Mouse (Mus musculus) thymus, postnatal 10 days (tissue): ENCODE data around the gene Mboat2.
A peak's percentile ranks its signal among the peaks of the same experiment; 100 is the strongest.

Experiments
- DNase-seq, 2 experiments: peaks; one replicate each; pipeline ENCODE4 v3.0.0; 2021; ENCODE audit warnings: low spot score in 2 of 2

Gene Mboat2

DNA sequence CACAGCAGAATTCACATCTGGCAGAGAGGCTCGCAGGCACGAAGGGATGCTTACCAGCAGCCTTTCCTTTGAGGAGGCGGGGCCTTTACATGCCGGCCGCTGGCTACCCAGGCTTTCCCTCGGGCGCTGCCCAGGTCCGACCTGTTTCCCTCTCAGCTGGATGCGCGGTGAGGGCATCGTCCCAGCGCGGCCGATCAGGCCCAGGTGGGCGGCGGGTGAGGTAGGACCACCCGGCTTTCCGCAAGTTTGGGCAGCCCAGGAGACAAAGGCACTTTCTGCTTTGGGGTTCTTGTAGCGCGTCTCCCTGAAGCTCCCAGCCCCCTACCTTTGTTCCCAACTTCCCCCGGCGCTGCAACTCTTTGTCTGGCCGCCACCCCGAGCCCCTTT lies at the start of gene Mboat2:
TSS of gene Mboat2 (plus strand) at position 114 of the 387 bp plus-strand sequence.
- DNase-seq, result no peak

GRCm38 (mm10) chr12:24783735-24784134 lies 46.9 kb upstream of the Mboat2 start:
- no peak for DNase-seq

GRCm38 (mm10) chr12:24785882-24786281 lies 44.8 kb upstream of the Mboat2 start:
- DNase-seq, result no peak

DNA sequence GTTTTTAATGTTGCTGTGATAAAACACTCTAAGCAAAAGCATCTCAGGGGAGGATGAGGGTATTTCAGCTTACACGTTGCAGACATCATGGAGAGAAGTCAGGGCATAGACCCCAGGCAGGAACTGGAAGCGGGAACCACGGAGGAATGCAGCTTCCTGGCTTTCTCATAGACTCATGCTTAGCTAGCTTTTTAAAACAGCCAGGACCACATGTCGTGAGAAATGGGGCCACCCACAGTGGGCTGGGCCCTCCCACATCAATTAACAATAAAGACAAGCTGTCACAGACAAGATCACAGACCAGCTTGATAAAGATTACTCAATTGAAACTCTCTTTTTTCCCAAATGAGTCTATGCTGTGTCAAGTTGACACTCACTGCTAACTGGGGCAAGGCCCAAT lies 44.4 kb upstream of the Mboat2 start:
- no peak for DNase-seq

- DNase-seq, result no peak
Observed at GRCm38 (mm10) chr12:24789659-24790058, 41.0 kb upstream of the Mboat2 start.

- DNase-seq, result no peak
Observed at GRCm38 (mm10) chr12:24811230-24811629, 19.4 kb upstream of the Mboat2 start.

DNA sequence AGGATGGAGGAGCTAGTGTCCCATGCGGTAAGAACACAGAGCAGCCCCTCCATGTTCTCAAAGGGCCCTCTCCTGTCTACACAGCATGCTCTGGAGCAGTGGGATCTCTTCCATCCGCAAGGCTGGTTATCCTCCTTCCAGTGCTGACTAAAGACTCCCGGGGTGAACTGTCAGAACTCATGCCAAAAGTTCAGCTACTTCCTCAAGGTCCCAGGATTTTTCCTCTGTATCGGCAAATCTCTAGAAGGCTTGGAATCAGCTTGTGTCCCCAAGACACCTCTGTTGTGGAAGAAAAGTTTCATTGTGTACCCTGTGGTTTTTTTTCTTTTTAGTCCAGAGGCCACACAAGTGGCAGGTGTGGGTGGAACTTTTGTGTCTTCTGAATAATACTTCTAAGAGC lies 18.8 kb upstream of the Mboat2 start:
- no peak for DNase-seq

DNA sequence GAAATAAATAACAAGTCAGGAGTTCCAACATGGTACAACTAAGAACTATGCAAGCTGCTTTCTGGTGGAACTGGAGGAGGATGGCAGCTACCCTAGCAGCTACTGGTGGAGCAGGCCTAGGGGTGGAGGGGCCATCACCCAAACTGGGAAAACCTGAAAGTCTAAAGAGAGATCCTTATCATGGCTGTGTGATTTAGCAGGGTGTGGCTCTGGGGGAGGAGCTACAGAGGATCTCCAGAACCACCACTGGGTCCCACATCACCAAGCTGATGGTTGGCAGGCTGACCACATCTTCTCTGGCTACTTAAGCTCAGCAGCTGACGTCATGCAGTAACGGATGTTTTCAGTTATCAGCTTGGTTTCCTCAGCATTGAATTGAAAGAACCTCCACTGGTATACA lies 7.8 kb upstream of the Mboat2 start:
- DNase-seq, result no peak

DNA sequence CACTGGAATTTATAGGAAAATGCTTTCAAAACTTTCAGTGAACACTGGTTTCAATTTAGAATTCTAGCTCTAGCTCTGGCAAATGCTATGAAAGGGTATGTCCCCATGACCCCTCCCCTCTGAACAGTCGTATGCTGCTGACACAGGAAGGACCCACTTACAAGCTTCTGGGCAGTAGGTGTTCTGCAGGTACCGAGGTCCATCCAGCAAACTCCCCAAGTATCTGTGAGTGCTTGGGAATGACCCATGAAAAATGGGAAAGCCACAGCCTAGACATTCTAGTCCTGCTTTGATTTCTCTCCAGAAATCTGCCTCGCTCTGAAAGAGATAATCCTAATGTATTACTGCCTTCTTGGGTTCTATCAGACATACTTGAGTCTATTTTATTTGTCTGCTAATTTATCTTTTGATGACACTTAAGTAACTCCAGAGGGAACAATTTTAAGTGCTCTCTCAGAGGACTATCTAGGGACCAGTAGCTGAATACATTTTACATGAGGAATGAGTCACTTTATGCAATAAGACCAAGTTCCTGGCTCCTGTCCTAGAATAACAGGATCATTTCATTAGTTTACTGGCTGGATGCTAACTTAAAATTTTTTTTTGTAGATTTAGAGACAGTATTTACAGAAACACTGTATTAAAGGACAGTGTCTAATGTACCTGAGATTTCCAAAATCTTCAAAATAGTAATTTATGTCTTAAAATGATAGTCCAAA lies 6.9 kb upstream of the Mboat2 start:
- no peak for DNase-seq

DNA sequence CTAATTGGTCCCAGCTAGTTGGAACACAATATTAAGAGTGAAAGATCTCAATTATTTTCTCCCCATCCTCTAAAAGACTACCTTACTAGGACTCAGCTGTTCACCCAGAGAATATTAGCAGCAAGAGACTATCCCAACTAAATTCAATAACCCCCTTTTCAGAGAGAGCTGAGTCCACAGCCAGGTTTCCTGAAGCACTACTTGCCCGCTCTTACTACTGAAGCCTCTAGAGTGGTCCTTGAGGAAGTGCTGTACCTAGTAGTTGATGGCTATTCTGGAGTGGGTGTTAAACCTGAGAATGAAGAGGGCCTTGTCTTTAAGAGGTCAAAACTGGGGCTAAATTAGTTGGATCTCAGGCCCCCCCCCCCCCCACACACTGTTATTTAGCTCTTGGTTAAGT lies 593 bp upstream of the Mboat2 start:
- no peak for DNase-seq

DNA sequence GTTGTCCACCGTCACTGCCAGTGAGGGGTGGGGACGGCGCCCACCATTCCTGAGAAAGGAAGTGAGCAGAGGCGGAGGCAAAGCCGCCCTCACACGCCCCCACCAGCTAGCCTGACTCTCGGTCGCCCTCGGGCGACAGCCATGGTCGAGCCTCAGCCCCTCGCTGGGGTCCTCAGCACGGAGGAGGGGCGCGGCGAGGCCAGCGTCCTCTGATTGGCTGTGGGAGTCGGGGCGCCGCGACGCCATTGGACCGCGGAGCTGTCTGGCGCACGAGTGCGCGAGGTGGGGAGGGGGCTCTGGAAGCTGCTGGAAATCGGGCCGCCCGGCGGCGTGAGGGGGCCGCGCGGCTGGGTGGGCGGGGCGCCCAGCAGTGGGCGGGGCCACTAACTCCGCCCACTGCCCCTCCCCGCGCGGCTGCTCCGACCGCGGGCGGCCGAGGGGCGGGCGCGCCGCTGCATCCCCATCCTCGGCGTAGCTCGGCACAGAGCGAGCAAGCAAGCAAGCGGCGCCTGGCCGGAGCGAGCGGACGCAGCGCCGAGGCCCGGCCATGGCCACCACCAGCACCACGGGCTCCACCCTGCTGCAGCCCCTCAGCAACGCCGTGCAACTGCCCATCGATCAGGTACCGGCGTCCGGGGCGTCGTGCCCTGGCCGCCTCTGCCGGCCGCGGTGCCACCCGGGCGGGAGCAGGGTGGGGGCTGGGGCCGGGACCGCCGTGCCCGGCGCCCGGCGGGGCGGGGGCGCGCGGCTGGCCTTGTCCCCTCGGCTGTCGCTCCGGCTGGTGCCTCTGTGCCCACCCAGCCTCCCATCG lies 679 bp downstream of the Mboat2 start:
- DNase-seq, result peak; percentile 86 to 89

GRCm38 (mm10) chr12:24831964-24832427 lies 1.3 kb downstream of the Mboat2 start:
- DNase-seq, result peak in 1 of 2 experiments; percentile 28

GRCm38 (mm10) chr12:24832438-24832837 lies 1.8 kb downstream of the Mboat2 start:
- no peak for DNase-seq

GRCm38 (mm10) chr12:24837947-24838346 lies 7.3 kb downstream of the Mboat2 start:
- no peak for DNase-seq

DNA sequence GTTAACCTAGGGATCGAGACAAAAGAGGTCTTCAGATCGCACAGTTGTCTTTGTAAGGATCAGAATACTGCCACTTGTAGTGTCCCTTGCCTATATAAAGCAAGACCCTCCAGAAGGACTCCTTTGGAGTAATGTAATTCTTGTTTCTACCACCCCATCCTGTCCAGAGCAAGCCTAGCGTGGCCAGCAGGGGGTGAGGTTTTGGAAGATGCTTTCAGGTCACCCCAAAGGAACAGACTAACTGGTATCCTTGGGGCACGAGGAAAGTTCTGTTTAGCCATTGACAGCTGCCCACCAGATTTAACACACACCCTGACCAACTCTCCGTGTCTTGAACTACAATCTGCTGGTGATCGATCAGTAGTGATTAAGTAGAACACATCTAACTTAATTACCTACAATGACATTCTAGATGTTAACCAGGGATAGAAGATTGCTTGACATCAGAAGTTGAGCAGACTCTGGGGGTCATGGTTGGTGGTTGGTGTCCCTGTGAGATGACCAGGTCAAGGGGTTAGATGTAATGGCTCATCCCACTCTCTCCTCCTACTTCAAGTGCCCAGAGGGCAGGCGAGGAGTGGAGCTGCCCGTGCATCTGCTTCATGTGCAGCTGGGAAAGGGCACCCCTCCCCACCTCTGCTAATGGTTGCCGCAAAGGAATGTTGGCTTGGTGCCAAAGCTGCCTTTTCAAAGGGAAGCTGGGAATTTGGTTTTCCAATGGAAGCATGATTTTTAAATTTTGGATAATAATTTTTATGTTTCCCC lies 10.6 kb downstream of the Mboat2 start:
- no peak for DNase-seq

GRCm38 (mm10) chr12:24842299-24842910 lies 11.7 kb downstream of the Mboat2 start:
- no peak for DNase-seq

GRCm38 (mm10) chr12:24843395-24844072 lies 12.9 kb downstream of the Mboat2 start:
- DNase-seq, result no peak

DNA sequence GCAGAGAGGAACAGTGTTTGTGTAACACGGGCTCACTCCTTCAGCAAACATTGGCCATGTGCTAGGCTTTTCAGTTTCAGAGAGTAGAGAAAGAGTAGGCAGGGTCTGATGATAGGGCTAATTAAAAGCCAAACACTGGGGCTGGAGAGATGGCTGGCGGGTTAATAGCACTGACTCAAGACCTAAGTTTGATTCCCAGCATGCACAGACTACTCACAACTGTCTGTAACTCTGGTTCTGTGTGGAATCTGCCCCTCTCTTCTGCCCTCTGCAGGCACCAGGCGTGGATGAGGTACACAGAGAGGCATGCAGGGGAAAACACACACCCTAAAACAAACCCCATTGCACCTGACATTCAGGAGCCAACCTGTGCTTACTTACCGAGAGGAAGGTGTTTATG lies 14.7 kb downstream of the Mboat2 start:
- DNase-seq, result no peak

- no peak for DNase-seq
Observed at GRCm38 (mm10) chr12:24848107-24848506, 17.4 kb downstream of the Mboat2 start.

GRCm38 (mm10) chr12:24857354-24857753 lies 26.7 kb downstream of the Mboat2 start:
- no peak for DNase-seq

DNA sequence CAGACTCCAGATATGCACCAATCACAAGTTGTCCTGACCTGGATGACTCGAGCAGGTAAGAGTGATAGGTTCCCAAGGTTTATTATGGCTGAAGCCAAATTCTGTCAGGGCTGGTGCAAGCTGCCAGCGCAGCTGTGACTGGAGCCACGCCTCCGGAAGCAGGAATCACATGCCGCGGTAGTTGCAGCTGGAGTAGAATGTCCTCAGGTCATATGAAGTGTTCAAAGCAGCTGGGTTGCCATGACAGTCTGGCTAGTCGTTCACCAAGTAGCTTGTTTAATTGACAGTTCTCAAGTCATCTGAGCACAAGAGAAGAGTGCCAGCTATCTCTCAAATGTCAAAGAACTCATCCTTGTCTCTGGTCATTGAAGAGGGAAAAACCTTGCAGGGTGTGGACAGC lies 28.7 kb downstream of the Mboat2 start:
- DNase-seq, result no peak
